ENCODE assay signal across 8 mouse cellular contexts in the genomic region with DNA sequence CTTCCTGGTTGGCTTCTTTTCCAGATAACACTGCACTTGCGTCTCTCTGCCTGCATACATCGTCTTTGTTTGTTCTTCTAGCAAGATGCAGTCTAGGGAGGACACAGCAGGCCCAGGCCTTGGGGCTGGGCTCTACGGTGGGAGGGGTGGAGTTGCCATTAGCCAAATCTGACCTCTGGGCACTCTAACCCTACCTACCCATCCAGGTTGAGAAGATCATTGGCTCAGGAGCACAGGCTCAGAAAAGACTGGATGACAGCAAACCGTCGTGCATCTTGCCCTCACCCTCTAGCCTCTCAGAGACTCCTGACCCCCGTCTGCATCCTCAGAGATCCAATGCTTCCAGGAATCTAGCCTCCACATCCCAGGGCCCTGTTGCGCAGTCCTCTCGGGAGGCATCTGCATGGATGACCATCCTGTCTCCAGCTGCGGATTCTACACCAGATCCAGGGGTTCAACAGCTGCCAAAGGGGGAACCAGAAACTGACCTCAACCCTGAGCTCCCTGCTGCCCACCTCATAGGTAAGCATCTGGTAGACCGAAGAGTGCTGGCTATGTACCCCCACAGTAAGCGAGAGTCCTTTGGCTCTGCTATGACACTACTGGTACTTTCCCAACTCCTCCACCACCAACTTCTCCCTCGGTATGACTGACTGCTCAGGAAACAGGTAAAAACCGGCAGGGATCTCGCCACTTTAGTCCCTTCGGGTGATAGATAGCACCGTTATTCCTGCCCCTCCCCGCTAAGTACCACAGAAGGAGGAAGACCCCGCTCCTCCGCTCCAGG. TPM values are rescaled to one million over a fixed set of nuclear protein-coding genes. Genes with fewer than 3 reads are reported as not detected.
DNase-seq lines count a peak whose midpoint lies in the region; ATAC-seq and TF ChIP-seq lines count a peak whose summit lies in the region.

No protein-coding gene starts in this region.

- no peaks in the 10 kb centered on the region for H3K36me3 ChIP-seq in liver, adult 2 months (ENCODE audit: control insufficient read depth, insufficient read depth, low read length)
- no peaks in the 10 kb centered on the region for H3K36me3 ChIP-seq in embryonic facial prominence, embryonic 14.5 days (ENCODE audit: control insufficient read depth, insufficient read depth, low read length)
- H3K36me3 ChIP-seq in limb, embryonic 11.5 days (ENCODE audit: control insufficient read depth, insufficient read depth, low read length): no peaks in the 10 kb centered on the region

- TF ChIP-seq CTCF in liver, adult 2 months (IDR thresholded peaks at IDR 0.05; ENCODE audit: low read depth, low read length): no peak
- TF ChIP-seq CTCF in olfactory bulb, adult 2 months (IDR thresholded peaks at IDR 0.05; ENCODE audit: insufficient read depth, low read depth, low read length): no peak
- no peak for TF ChIP-seq CTCF in cerebellum, adult 2 months (IDR thresholded peaks at IDR 0.05; ENCODE audit: borderline replicate concordance, insufficient read depth, low read depth, low read length)

- no peaks in the 10 kb centered on the region for H3K9me3 ChIP-seq in embryonic facial prominence, embryonic 14.5 days (ENCODE audit: control insufficient read depth, low read length)
- no peaks in the 10 kb centered on the region for H3K9me3 ChIP-seq in limb, embryonic 11.5 days (ENCODE audit: control insufficient read depth, low read length)

- H3K4me3 ChIP-seq in liver, adult 2 months (ENCODE audit: insufficient read depth, low read depth, low read length): peak overlapping the region; percentile 69
- H3K4me3 ChIP-seq in embryonic facial prominence, embryonic 14.5 days (ENCODE audit: low read depth, low read length): peak overlapping the region; percentile 46
- H3K4me3 ChIP-seq in limb, embryonic 11.5 days (ENCODE audit: low read depth, low read length): peak overlapping the region; percentile 34
- peak overlapping the region; percentile 44 for H3K4me3 ChIP-seq in olfactory bulb, adult 2 months (ENCODE audit: insufficient read depth, low read depth, low read length)
- H3K4me3 ChIP-seq in cerebellum, adult 2 months (replicated peaks; ENCODE audit: insufficient read depth, low read depth, low read length): no peak overlapping the region

- H3K27ac ChIP-seq in liver, adult 2 months (replicated peaks; ENCODE audit: insufficient read depth, low read depth, low read length): no peak overlapping the region
- H3K27ac ChIP-seq in embryonic facial prominence, embryonic 14.5 days (replicated peaks; ENCODE audit: low read depth, low read length): no peak overlapping the region
- no peak overlapping the region for H3K27ac ChIP-seq in limb, embryonic 11.5 days (replicated peaks; ENCODE audit: low read depth, low read length)
- H3K27ac ChIP-seq in olfactory bulb, adult 2 months (ENCODE audit: insufficient read depth, low read depth, low read length): no peak overlapping the region
- H3K27ac ChIP-seq in cerebellum, adult 2 months (ENCODE audit: insufficient read depth, low read length): no peak overlapping the region

- H3K79me2 ChIP-seq in liver, adult 2 months (ENCODE audit: control insufficient read depth, insufficient read depth, low read length): no peaks in the 10 kb centered on the region

- TF ChIP-seq POLR2A in liver, adult 2 months (IDR thresholded peaks at IDR 0.05; ENCODE audit: extremely low read depth, insufficient read depth, low read length): no peak
- no peak for TF ChIP-seq POLR2A in olfactory bulb, adult 2 months (IDR thresholded peaks at IDR 0.05; ENCODE audit: insufficient read depth, low read depth, low read length)
- no peak for TF ChIP-seq POLR2A in cerebellum, adult 2 months (IDR thresholded peaks at IDR 0.05; ENCODE audit: borderline replicate concordance, insufficient read depth, low read length)

- H3K4me1 ChIP-seq in liver, adult 2 months (ENCODE audit: control insufficient read depth, insufficient read depth, low read length): peaks cover 3% of the 10 kb centered on the region; the same call in 1 of the 2 replicates
- peaks cover 11% of the 10 kb centered on the region; the same call in 1 of the 2 replicates for H3K4me1 ChIP-seq in embryonic facial prominence, embryonic 14.5 days (ENCODE audit: control insufficient read depth, insufficient read depth, low read length)
- H3K4me1 ChIP-seq in limb, embryonic 11.5 days (ENCODE audit: control insufficient read depth, insufficient read depth, low read length): peaks cover 6% of the 10 kb centered on the region; the same call in 1 of the 2 replicates
- H3K4me1 ChIP-seq in olfactory bulb, adult 2 months (ENCODE audit: control insufficient read depth, insufficient read depth, low read length): peaks cover 14% of the 10 kb centered on the region
- no peaks in the 10 kb centered on the region for H3K4me1 ChIP-seq in cerebellum, adult 2 months (ENCODE audit: control insufficient read depth, insufficient read depth, low read length)

- peaks cover 8% of the 10 kb centered on the region; the same call in 1 of the 2 replicates for H3K27me3 ChIP-seq in liver, adult 2 months (ENCODE audit: control insufficient read depth, insufficient read depth, low read length)
- peaks cover 37% of the 10 kb centered on the region for H3K27me3 ChIP-seq in embryonic facial prominence, embryonic 14.5 days (replicated peaks; ENCODE audit: control insufficient read depth, insufficient read depth, low read length)
- H3K27me3 ChIP-seq in limb, embryonic 11.5 days (ENCODE audit: control insufficient read depth, insufficient read depth, low read length): peaks cover 30% of the 10 kb centered on the region
- H3K27me3 ChIP-seq in cerebellum, adult 2 months (ENCODE audit: control insufficient read depth, insufficient read depth, low read length): no peaks in the 10 kb centered on the region

- ATAC-seq in embryonic facial prominence, embryonic 14.5 days (ENCODE audit: low read depth): 0 out of 2 replicates have a peak, but pooled peaks have one; percentile 31
- no peak for ATAC-seq in limb, embryonic 11.5 days (ENCODE audit: insufficient number of reproducible peaks, low FRiP score, low TSS enrichment, low read depth)

- WGBS in liver, adult 2 months: 46% methylated on average over 19 of the region's 19 CpGs
- WGBS in embryonic facial prominence, embryonic 14.5 days: 43% methylated on average over 18 of the region's 19 CpGs
- 41% methylated on average over 19 of the region's 19 CpGs for WGBS in limb, embryonic 11.5 days
- WGBS in olfactory bulb, adult 2 months: 52% methylated on average over 19 of the region's 19 CpGs
- 48% methylated on average over 19 of the region's 19 CpGs for WGBS in cerebellum, adult 2 months

- no peak for DNase-seq in liver, adult 2 months (ENCODE audit: extremely low read depth, low read depth, low spot score)
- no peak for DNase-seq in liver
- DNase-seq in embryonic facial prominence, embryonic 14.5 days (ENCODE audit: low spot score): no peak
- no peak for DNase-seq in limb, embryonic 11.5 days (ENCODE audit: low spot score)
- DNase-seq in right cerebral cortex, adult 18-20 months: no peak
- DNase-seq in adrenal gland, adult (ENCODE audit: inconsistent age in 2 of 2, low spot score in 1 of 2): no peak
- no peak for DNase-seq in cerebellum, adult 2 months

- H3K9ac ChIP-seq in liver, adult 2 months (ENCODE audit: low read depth, low read length): peak overlapping the region; percentile 19; the same call in 1 of the 2 replicates
- H3K9ac ChIP-seq in embryonic facial prominence, embryonic 14.5 days (ENCODE audit: low read depth, low read length): peak overlapping the region; percentile 60
- H3K9ac ChIP-seq in limb, embryonic 11.5 days (ENCODE audit: low read length): peak overlapping the region; percentile 47; the same call in 1 of the 2 replicates

- peak overlapping the region; percentile 83 for H3K4me2 ChIP-seq in embryonic facial prominence, embryonic 14.5 days (ENCODE audit: low read depth, low read length)
- H3K4me2 ChIP-seq in limb, embryonic 11.5 days (ENCODE audit: low read depth, severe bottlenecking): peak overlapping the region; percentile 67

RNA-seq across cellular contexts. Expression of a gene that starts 0.8 kb away (rescaled TPM):
- 1.8 and 3.0 TPM in 2 replicates for total RNA-seq in liver, adult 2 months (2014; rRNA removed)
- 2.6 and 4.7 TPM in 2 replicates for polyA plus RNA-seq in liver, adult 2 months (2012; rRNA removed)
- 2.0 and 3.3 TPM in 2 replicates for polyA plus RNA-seq in embryonic facial prominence, embryonic 14.5 days (2014; fragmentation: Nextera tagmentation; extraction: Ambion mirVana)
- 0.45 and 0.54 TPM in 2 replicates for polyA plus RNA-seq in limb, embryonic 11.5 days (2014; fragmentation: Nextera tagmentation; extraction: Ambion mirVana)
- not detected in 2 replicates for polyA plus RNA-seq in olfactory bulb, adult 2 months (2012; ENCODE audit: insufficient read depth, insufficient read length, low replicate concordance, missing spikeins)
- 0.34 and 0.38 TPM in 2 replicates for polyA plus RNA-seq in cerebellum, adult 2 months (2012; rRNA removed)

RNA-seq across cellular contexts. Expression of a gene that starts 6.8 kb away (rescaled TPM):
- total RNA-seq in liver, adult 2 months (2014; rRNA removed): 0.13 TPM in 1 of 2 replicates, not detected in the other
- 0.15 and 0.29 TPM in 2 replicates for polyA plus RNA-seq in liver, adult 2 months (2012; rRNA removed)
- 0.62 and 0.74 TPM in 2 replicates for polyA plus RNA-seq in embryonic facial prominence, embryonic 14.5 days (2014; fragmentation: Nextera tagmentation; extraction: Ambion mirVana)
- polyA plus RNA-seq in limb, embryonic 11.5 days (2014; fragmentation: Nextera tagmentation; extraction: Ambion mirVana): not detected in 2 replicates
- polyA plus RNA-seq in olfactory bulb, adult 2 months (2012; ENCODE audit: insufficient read depth, insufficient read length, low replicate concordance, missing spikeins): not detected in 2 replicates
- not detected in 2 replicates for polyA plus RNA-seq in cerebellum, adult 2 months (2012; rRNA removed)

RNA-seq across cellular contexts. Expression of a gene that starts 6.8 kb away (rescaled TPM):
- total RNA-seq in liver, adult 2 months (2014; rRNA removed): 10.2 and 13.0 TPM in 2 replicates
- polyA plus RNA-seq in liver, adult 2 months (2012; rRNA removed): 5.9 and 11.8 TPM in 2 replicates
- 22.2 and 26.9 TPM in 2 replicates for polyA plus RNA-seq in embryonic facial prominence, embryonic 14.5 days (2014; fragmentation: Nextera tagmentation; extraction: Ambion mirVana)
- polyA plus RNA-seq in limb, embryonic 11.5 days (2014; fragmentation: Nextera tagmentation; extraction: Ambion mirVana): 4.0 and 4.7 TPM in 2 replicates
- polyA plus RNA-seq in olfactory bulb, adult 2 months (2012; ENCODE audit: insufficient read depth, insufficient read length, low replicate concordance, missing spikeins): not detected in 2 replicates
- 2.8 and 3.2 TPM in 2 replicates for polyA plus RNA-seq in cerebellum, adult 2 months (2012; rRNA removed)

RNA-seq across cellular contexts. Expression of a gene that starts 10.1 kb away (rescaled TPM):
- total RNA-seq in liver, adult 2 months (2014; rRNA removed): 0.27 TPM in 1 of 2 replicates, not detected in the other
- polyA plus RNA-seq in liver, adult 2 months (2012; rRNA removed): 0.06 TPM in 1 of 2 replicates, not detected in the other
- 0.34 and 0.40 TPM in 2 replicates for polyA plus RNA-seq in embryonic facial prominence, embryonic 14.5 days (2014; fragmentation: Nextera tagmentation; extraction: Ambion mirVana)
- polyA plus RNA-seq in limb, embryonic 11.5 days (2014; fragmentation: Nextera tagmentation; extraction: Ambion mirVana): 0.11 and 0.27 TPM in 2 replicates
- not detected in 2 replicates for polyA plus RNA-seq in olfactory bulb, adult 2 months (2012; ENCODE audit: insufficient read depth, insufficient read length, low replicate concordance, missing spikeins)
- 0.11 and 0.13 TPM in 2 replicates for polyA plus RNA-seq in cerebellum, adult 2 months (2012; rRNA removed)

RNA-seq across cellular contexts. Expression of a gene that starts 19.2 kb away (rescaled TPM):
- 8.6 and 13.3 TPM in 2 replicates for total RNA-seq in liver, adult 2 months (2014; rRNA removed)
- polyA plus RNA-seq in liver, adult 2 months (2012; rRNA removed): 1.6 and 2.5 TPM in 2 replicates
- 16.5 and 17.7 TPM in 2 replicates for polyA plus RNA-seq in embryonic facial prominence, embryonic 14.5 days (2014; fragmentation: Nextera tagmentation; extraction: Ambion mirVana)
- 3.4 and 3.9 TPM in 2 replicates for polyA plus RNA-seq in limb, embryonic 11.5 days (2014; fragmentation: Nextera tagmentation; extraction: Ambion mirVana)
- not detected in 2 replicates for polyA plus RNA-seq in olfactory bulb, adult 2 months (2012; ENCODE audit: insufficient read depth, insufficient read length, low replicate concordance, missing spikeins)
- polyA plus RNA-seq in cerebellum, adult 2 months (2012; rRNA removed): 2.1 and 4.1 TPM in 2 replicates
